Mouse (Mus musculus) lung, postnatal 10 days (tissue): ENCODE results near the gene Klhl42.

ENCODE experiments used
- DNase-seq: peaks from one replicate; pipeline ENCODE4 v3.0.0; 2021

Gene Klhl42

GRCm38 (mm10) chr6:147087736-147088135 is 3.4 kb upstream of the Klhl42 start:
- DNase-seq: no peak

GRCm38 (mm10) chr6:147088517-147088916 is 2.7 kb upstream of the Klhl42 start:
- DNase-seq: no peak

GRCm38 (mm10) chr6:147090191-147090590 is 988 bp upstream of the Klhl42 start:
- no peak for DNase-seq

- peak; percentile 58 for DNase-seq
These were observed 957 bp downstream of the Klhl42 start for GRCm38 (mm10) chr6:147092136-147092535.

GRCm38 (mm10) chr6:147094771-147095170 is 3.6 kb downstream of the Klhl42 start:
- no peak for DNase-seq

GRCm38 (mm10) chr6:147096109-147096508 is 4.9 kb downstream of the Klhl42 start:
- no peak for DNase-seq

GRCm38 (mm10) chr6:147096934-147097333 is 5.8 kb downstream of the Klhl42 start:
- no peak for DNase-seq

- DNase-seq: no peak
These were observed 6.3 kb downstream of the Klhl42 start for GRCm38 (mm10) chr6:147097346-147097929.

- no peak for DNase-seq
These were observed 8.5 kb downstream of the Klhl42 start for GRCm38 (mm10) chr6:147099458-147100277.

- DNase-seq: no peak
These were observed 11.1 kb downstream of the Klhl42 start for GRCm38 (mm10) chr6:147102293-147102692.

GRCm38 (mm10) chr6:147105529-147105928 is 14.3 kb downstream of the Klhl42 start:
- DNase-seq: no peak

- DNase-seq: no peak
These were observed 15.5 kb downstream of the Klhl42 start for GRCm38 (mm10) chr6:147106716-147107115.

GRCm38 (mm10) chr6:147109283-147109682 is 18.1 kb downstream of the Klhl42 start:
- DNase-seq: no peak

- DNase-seq: peak; percentile 92
These were observed 25.4 kb downstream of the Klhl42 start for GRCm38 (mm10) chr6:147116579-147116978.

GRCm38 (mm10) chr6:147117764-147118163 is 26.6 kb downstream of the Klhl42 start:
- DNase-seq: no peak

- DNase-seq: no peak
These were observed 27.0 kb downstream of the Klhl42 start for GRCm38 (mm10) chr6:147118190-147118589.

- peak; percentile 29 for DNase-seq
These were observed 30.1 kb downstream of the Klhl42 start for GRCm38 (mm10) chr6:147121320-147121719.

GRCm38 (mm10) chr6:147127239-147127638 is 36.1 kb downstream of the Klhl42 start:
- DNase-seq: no peak

- no peak for DNase-seq
These were observed 47.1 kb downstream of the Klhl42 start for GRCm38 (mm10) chr6:147138260-147138659.

GRCm38 (mm10) chr6:147140600-147141154 is 49.5 kb downstream of the Klhl42 start:
- no peak for DNase-seq

- no peak for DNase-seq
These were observed 53.5 kb downstream of the Klhl42 start for GRCm38 (mm10) chr6:147144664-147145063.

GRCm38 (mm10) chr6:147145277-147145676 is 54.1 kb downstream of the Klhl42 start:
- peak; percentile 80 for DNase-seq

GRCm38 (mm10) chr6:147145753-147146152 is 54.6 kb downstream of the Klhl42 start:
- DNase-seq: no peak

- no peak for DNase-seq
These were observed 59.9 kb downstream of the Klhl42 start for GRCm38 (mm10) chr6:147151069-147151468.
